Mouse (Mus musculus) kidney, embryonic 14.5 days (tissue): ENCODE data around the gene Olfr157. TPM values are rescaled to one million over a fixed set of nuclear protein-coding genes. Genes with fewer than 3 reads are reported as not detected.

Experiments
- ATAC-seq: fragments of 200-750 bp; cut with Nextera tagmentation; 2 replicates; pipeline ENCODE4 v1.8.0; 2017; ENCODE audit warnings: moderate number of reproducible peaks, mild to moderate bottlenecking, moderate TSS enrichment, moderate library complexity; ENCODE audit not compliant: low FRiP score, low TSS enrichment
- H3K27ac ChIP-seq: fragments of 300-500 bp; sonication (generic); 2 replicates; pipeline ENCODE4 v1.5.1; 2014; ENCODE audit warnings: low read depth, mild to moderate bottlenecking, low read length, moderate library complexity, mixed read lengths
- H3K27me3 ChIP-seq: fragments of 300-500 bp; sonication (generic); 2 replicates; pipeline ENCODE4 v1.6.1; 2014; ENCODE audit warnings: mild to moderate bottlenecking, low read length; ENCODE audit not compliant: control insufficient read depth, insufficient read depth
- H3K36me3 ChIP-seq: fragments of 300-500 bp; sonication (generic); 2 replicates; pipeline ENCODE4 v1.6.1; 2014; ENCODE audit warnings: low read length, mixed read lengths; ENCODE audit not compliant: control insufficient read depth, insufficient read depth
- H3K4me1 ChIP-seq: fragments of 300-500 bp; sonication (generic); 2 replicates; pipeline ENCODE4 v1.6.1; 2014; ENCODE audit warnings: low read length, mixed read lengths; ENCODE audit not compliant: control insufficient read depth, insufficient read depth
- H3K4me2 ChIP-seq: fragments of 300-500 bp; sonication (generic); replicated peaks from 2 replicates; pipeline ENCODE4 v1.6.1; 2014; ENCODE audit warnings: low read depth, mild to moderate bottlenecking, low read length
- H3K4me3 ChIP-seq: fragments of 300-500 bp; sonication (generic); 2 replicates; pipeline ENCODE4 v1.5.1; 2014; ENCODE audit warnings: mild to moderate bottlenecking, low read length
- H3K9ac ChIP-seq: fragments of 300-500 bp; sonication (generic); 2 replicates; pipeline ENCODE4 v1.6.1; 2014; ENCODE audit warnings: low read depth, mild to moderate bottlenecking, low read length, moderate library complexity
- H3K9me3 ChIP-seq: fragments of 300-500 bp; sonication (generic); 2 replicates; pipeline ENCODE4 v1.6.1; 2016; ENCODE audit warnings: low read length; ENCODE audit not compliant: control insufficient read depth
- WGBS: fragments of 180-500 bp; shearing (Covaris S2); extraction: QIAGEN DNeasy Blood & Tissue Kit; methylation state at CpG from one replicate; pipeline ENCODE4 v1.1.7; 2014; 5-methylcytosine and 5-hydroxymethylcytosine counted together
- polyA plus RNA-seq: library from polyadenylated mRNA; unstranded; fragments of >200 nt; fragmentation: Nextera tagmentation; extraction: Ambion mirVana; gene quantifications from 2 replicates; pipeline ENCODE4 v1.2.1, GENCODE M21; 2014

Olfr157 gene
- polyA plus RNA-seq, 1 experiment from 2014 or later, result not detected

DNA sequence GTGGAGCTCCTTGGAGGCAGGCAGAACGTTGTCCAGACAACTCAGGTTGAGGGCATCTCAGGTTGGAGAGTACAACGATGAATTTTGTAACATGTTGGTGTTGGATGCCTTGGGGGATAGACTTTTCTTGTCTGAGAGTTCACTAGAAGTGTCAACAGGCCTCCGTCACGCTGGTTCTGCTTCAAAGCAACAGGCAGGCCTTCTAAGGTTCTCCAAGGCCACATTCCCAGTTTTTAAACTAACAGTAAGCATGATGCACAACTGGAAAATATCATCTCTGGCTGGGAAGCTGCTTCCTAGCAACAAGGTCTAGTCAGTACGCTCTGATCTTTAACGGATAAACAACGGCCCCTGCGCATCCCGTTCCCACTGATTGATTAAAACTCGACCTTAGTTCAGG, 29.8 kb upstream of the Olfr157 start:
- H3K27ac ChIP-seq, result no peak overlapping the region
- no peak for ATAC-seq
- WGBS, result 76% methylated on average over 10 of the region's 10 CpGs
- H3K27me3 ChIP-seq, result no peaks in the 10 kb centered on the region
- H3K4me2 ChIP-seq, result no peak overlapping the region
- no peak overlapping the region for H3K9ac ChIP-seq
- H3K4me1 ChIP-seq, result peaks cover 2% of the 10 kb centered on the region; the same call in 1 of the 2 replicates
- no peaks in the 10 kb centered on the region for H3K36me3 ChIP-seq
- no peaks in the 10 kb centered on the region; the same call in 1 of the 2 replicates for H3K9me3 ChIP-seq
- H3K4me3 ChIP-seq, result no peak overlapping the region

DNA sequence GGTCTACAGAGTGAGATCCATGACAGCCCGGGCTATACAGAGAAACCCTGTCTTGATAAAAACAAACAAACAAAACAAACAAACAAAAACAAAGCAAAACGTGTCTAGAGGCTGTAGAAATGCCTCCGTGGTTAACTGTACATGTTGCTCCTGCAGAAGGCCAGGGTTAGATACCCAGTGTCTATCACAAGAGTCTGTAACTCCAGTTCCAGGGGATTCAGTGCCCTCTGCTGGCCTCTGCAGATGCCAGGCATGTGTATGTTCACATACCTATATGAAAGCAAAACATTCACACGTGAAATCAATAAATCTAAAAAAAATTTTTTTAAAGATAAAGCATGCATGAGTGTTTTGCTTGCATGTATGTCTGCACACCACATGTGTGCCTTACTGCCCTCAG, 23.3 kb upstream of the Olfr157 start:
- H3K4me3 ChIP-seq, result no peak overlapping the region
- 68% methylated on average over 4 of the region's 4 CpGs for WGBS
- no peak overlapping the region for H3K9ac ChIP-seq
- H3K4me2 ChIP-seq, result no peak overlapping the region
- H3K4me1 ChIP-seq, result no peaks in the 10 kb centered on the region
- H3K27me3 ChIP-seq, result no peaks in the 10 kb centered on the region
- H3K9me3 ChIP-seq, result no peaks in the 10 kb centered on the region
- no peak for ATAC-seq
- H3K27ac ChIP-seq, result no peak overlapping the region
- no peaks in the 10 kb centered on the region for H3K36me3 ChIP-seq

DNA sequence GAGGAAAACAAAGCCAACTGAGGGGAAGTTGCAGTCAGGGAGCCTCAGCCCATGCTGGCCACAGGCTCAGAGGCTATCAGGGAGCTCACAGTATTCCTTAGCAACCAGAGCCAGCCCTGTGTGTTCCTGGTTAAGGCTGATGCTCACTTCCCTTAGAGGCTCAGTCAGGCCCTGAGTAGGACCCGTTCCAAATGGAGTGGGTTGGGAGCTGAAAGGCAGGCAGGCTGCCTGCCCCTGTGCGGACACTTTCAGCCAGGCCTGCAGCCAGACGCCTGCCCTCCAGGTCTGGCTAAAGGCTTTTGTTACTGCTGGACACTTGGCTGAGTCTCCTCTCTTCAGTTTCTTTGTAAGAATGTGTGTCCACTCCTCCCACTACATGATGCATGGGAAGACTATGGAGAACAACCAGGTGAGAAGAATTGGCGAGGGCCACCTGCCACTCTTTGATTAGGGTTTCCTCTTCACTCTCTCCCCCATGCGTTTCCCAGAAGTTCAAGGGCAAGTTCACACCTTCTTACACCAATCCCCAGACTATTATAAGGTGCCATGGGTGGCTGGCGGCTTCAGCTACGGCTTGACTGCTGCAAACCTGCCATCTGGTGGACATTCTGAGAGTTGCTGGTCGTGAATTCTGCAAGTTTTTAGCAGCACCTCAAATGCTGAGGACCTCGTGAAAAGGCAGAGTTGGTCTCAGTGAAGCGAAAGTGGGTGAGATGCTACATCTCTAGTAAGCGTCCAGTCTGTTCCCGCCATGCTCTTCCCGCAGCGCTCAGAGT, 20.9 kb upstream of the Olfr157 start:
- no peak overlapping the region for H3K27ac ChIP-seq
- ATAC-seq, result no peak
- H3K36me3 ChIP-seq, result no peaks in the 10 kb centered on the region
- H3K4me3 ChIP-seq, result no peak overlapping the region
- H3K9me3 ChIP-seq, result no peaks in the 10 kb centered on the region
- no peak overlapping the region for H3K4me2 ChIP-seq
- 20% methylated on average over 14 of the region's 14 CpGs for WGBS
- no peaks in the 10 kb centered on the region for H3K27me3 ChIP-seq
- H3K4me1 ChIP-seq, result no peaks in the 10 kb centered on the region
- no peak overlapping the region for H3K9ac ChIP-seq

DNA sequence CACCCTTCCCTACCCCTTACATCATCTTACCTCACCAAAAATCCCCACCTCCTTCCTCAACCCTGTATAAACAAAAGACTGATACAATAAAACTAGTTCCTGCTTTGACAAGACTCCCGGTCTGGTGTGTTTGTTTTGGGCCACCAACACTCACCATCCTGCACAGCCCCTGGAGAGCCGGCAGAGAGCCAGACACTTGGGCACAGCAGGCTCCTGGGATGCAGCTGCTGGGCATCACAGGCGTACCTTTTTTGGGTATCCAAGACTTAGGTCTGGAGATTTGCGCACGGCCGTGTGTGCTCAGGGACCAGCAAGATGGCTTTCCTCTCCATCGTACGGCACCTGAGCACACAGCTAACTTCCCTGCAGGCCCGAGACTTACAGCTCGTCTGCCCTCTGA, 19.9 kb upstream of the Olfr157 start:
- H3K27me3 ChIP-seq, result no peaks in the 10 kb centered on the region
- no peaks in the 10 kb centered on the region for H3K4me1 ChIP-seq
- H3K4me2 ChIP-seq, result no peak overlapping the region
- no peak overlapping the region for H3K27ac ChIP-seq
- no peaks in the 10 kb centered on the region for H3K36me3 ChIP-seq
- 78% methylated on average over 10 of the region's 10 CpGs for WGBS
- no peaks in the 10 kb centered on the region for H3K9me3 ChIP-seq
- ATAC-seq, result no peak
- H3K9ac ChIP-seq, result no peak overlapping the region
- no peak overlapping the region for H3K4me3 ChIP-seq

DNA sequence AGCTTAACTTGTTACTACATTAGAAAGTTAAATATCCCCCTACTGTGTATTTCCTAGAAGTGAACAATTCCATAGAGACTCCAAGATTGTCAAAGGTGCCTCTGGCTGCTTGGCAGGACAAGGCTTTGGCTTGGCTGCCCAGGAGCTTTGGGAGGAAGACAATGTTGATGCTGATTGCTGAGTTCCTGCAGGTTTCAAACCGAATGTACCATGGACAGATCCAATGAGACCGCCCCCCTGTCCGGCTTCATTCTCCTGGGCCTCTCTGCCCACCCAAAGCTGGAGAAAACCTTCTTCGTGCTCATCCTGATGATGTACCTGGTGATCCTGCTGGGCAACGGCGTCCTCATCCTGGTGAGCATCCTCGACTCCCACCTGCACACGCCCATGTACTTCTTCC, 14.1 kb upstream of the Olfr157 start:
- Histone ChIP-seq H3K9ac (no peak overlapping the region), H3K4me2 (no peak overlapping the region), H3K36me3 (no peaks in the 10 kb centered on the region), H3K4me3 (no peak overlapping the region), H3K4me1 (no peaks in the 10 kb centered on the region), H3K27me3 (no peaks in the 10 kb centered on the region), H3K9me3 (no peaks in the 10 kb centered on the region), H3K27ac (no peak overlapping the region)
- 73% methylated on average over 8 of the region's 8 CpGs for WGBS
- ATAC-seq, result no peak

DNA sequence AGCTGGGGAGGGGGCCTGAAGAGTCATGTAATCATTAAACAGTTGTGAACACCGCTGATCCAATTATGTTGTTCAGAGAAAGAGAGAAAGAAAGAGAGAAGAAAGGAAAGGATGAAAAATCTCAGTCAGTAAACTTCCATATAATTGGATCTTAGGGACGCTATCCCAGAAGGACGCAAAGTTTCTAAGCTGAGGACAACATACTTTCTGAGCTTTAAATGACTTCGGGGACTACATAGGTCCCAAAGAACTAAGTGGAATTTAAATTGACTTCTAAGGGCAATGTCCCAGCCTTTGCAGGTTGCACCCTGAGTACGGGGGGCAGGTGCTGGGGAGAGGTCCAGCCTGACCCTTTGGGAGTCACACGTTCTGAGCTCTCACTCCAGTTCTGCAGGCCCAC, 11.3 kb upstream of the Olfr157 start, which contains the start of gene Olfr155:
Olfr155 (plus strand) TSS at position 301 of the 400 bp plus-strand sequence.
- Histone ChIP-seq H3K9ac (no peak within 1 kb of the TSS), H3K4me1 (no peaks in the 10 kb centered on the region), H3K27me3 (no peaks in the 10 kb centered on the region), H3K27ac (no peak within 1 kb of the TSS), H3K4me3 (no peak within 1 kb of the TSS), H3K9me3 (no peaks in the 10 kb centered on the region), H3K4me2 (no peak within 1 kb of the TSS), H3K36me3 (no peaks in the 10 kb centered on the region)
- no peak for ATAC-seq
- 88% methylated on average over 6 of the region's 6 CpGs for WGBS

DNA sequence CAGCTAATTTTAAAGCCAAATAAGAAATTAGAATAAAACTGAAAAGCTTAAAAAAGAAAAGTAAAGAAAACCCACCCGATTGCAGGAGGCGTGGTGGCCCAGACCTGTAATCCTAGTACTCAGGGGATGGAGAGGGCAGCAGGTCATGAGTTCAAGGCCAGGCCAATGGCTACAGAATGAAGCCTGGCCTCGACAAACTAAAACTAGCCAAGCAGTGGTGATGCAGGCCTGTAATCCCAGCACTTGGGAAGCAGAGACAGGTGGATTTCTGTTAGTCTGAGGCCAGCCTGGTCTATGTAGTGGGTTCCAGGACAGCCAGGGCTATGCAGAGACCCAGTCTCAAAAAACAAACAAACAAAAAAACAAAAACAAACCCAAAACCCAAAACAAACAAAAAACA, 1.7 kb downstream of the Olfr157 start:
- no peak for ATAC-seq
- Histone ChIP-seq H3K27me3 (no peaks in the 10 kb centered on the region), H3K9me3 (no peaks in the 10 kb centered on the region; the same call in 1 of the 2 replicates)

DNA sequence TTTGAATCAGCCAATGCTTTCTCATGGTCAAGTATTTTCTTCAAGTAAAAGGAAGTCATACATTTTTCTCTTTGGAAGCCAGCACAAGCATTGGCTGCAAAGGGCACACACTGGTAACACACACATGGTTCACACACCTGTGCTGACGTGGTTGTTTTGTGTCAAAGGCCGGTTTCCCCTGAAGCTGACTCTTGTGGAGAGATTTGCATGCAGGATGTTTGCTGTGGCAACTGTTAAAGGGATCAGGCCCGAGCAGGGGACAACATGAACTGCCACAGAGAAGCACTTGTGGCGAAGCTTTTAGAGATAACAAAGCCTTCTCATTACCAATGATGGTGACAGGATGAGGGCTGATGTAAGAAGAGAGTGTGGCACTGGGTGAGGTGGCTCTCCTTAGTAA, 5.3 kb downstream of the Olfr157 start:
- Histone ChIP-seq H3K4me1 (no peaks in the 10 kb centered on the region), H3K36me3 (no peaks in the 10 kb centered on the region), H3K4me3 (no peak overlapping the region), H3K9ac (no peak overlapping the region), H3K9me3 (no peaks in the 10 kb centered on the region), H3K27ac (no peak overlapping the region), H3K27me3 (no peaks in the 10 kb centered on the region), H3K4me2 (no peak overlapping the region)
- WGBS, result 72% methylated on average over 4 of the region's 4 CpGs
- ATAC-seq, result no peak

More for the DNA sequence above, 1.7 kb downstream of the Olfr157 start:
- Histone ChIP-seq H3K4me3 (no peak overlapping the region), H3K4me2 (no peak overlapping the region), H3K27ac (no peak overlapping the region), H3K4me1 (no peaks in the 10 kb centered on the region), H3K9ac (no peak overlapping the region), H3K36me3 (no peaks in the 10 kb centered on the region)
- 58% methylated on average over 3 of the region's 3 CpGs for WGBS

DNA sequence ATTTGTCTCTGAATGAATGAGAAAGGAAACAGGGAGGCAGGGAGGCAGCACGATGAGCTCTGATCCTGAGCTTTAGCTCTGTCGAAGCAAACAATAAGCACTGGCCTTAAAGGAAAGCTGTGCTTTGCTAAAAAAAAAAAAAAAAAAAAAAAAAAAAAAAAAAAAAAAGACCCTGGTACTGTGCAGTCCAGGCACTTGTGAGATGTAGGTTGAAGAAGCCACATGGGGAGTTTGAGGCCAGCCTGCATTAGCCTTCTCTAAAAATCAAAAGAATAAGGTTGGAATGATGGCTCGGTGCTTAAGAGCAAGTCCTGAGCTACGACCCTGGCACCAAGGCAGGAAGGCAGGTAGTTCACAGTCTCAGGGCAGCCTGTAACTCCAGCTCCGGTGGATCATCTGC, 6.2 kb downstream of the Olfr157 start:
- no peaks in the 10 kb centered on the region for H3K4me1 ChIP-seq
- H3K9me3 ChIP-seq, result no peaks in the 10 kb centered on the region
- 72% methylated on average over 5 of the region's 5 CpGs for WGBS
- no peak for ATAC-seq
- H3K27me3 ChIP-seq, result no peaks in the 10 kb centered on the region
- H3K9ac ChIP-seq, result no peak overlapping the region
- no peak overlapping the region for H3K4me3 ChIP-seq
- no peak overlapping the region for H3K27ac ChIP-seq
- H3K4me2 ChIP-seq, result no peak overlapping the region
- H3K36me3 ChIP-seq, result no peaks in the 10 kb centered on the region
